Mouse (Mus musculus) CH12F3 (cell line): ENCODE results near the gene Pfn1.

ENCODE experiments used
- in situ Hi-C: fragments of 300-500 bp; cut with MboI; formaldehyde crosslinking; loops from 2 replicates; pipeline ENCODE4 v1.14.3; 2020; ENCODE audit warnings: low sequenced_read_pairs

Pfn1 gene

GRCm38 (mm10) chr11:70654198-70654922, at the start of gene Pfn1:
Pfn1 (minus strand) TSS chr11:70654644.
- in situ Hi-C loops: no loop called here

- in situ Hi-C loops: no loop called here
Observed at GRCm38 (mm10) chr11:70702781-70703180, 48.3 kb upstream of the Pfn1 start.

- in situ Hi-C loops: no loop called here
Observed at GRCm38 (mm10) chr11:70701984-70702733, 47.7 kb upstream of the Pfn1 start.

- in situ Hi-C loops: no loop called here
Observed at GRCm38 (mm10) chr11:70701221-70701955, 46.9 kb upstream of the Pfn1 start.

- in situ Hi-C loops: no loop called here
Observed at GRCm38 (mm10) chr11:70700613-70701012, 46.2 kb upstream of the Pfn1 start.

GRCm38 (mm10) chr11:70699722-70700556, 45.5 kb upstream of the Pfn1 start, which contains the start of the genes Inca1 and Kif1c:
Inca1 (minus strand) TSS chr11:70700155.
Kif1c (plus strand) TSS chr11:70700548.
- in situ Hi-C loops: no loop called here

- in situ Hi-C loops: no loop called here
Observed at GRCm38 (mm10) chr11:70699051-70699450, 44.6 kb upstream of the Pfn1 start.

- in situ Hi-C loops: no loop called here
Observed at GRCm38 (mm10) chr11:70697376-70697775, 42.9 kb upstream of the Pfn1 start.

GRCm38 (mm10) chr11:70693504-70693903, 39.1 kb upstream of the Pfn1 start:
- in situ Hi-C loops: no loop called here

GRCm38 (mm10) chr11:70689578-70689977, 35.1 kb upstream of the Pfn1 start:
- in situ Hi-C loops: no loop called here

- in situ Hi-C loops: no loop called here
Observed at GRCm38 (mm10) chr11:70688372-70688771, 33.9 kb upstream of the Pfn1 start.

GRCm38 (mm10) chr11:70687601-70688199, 33.3 kb upstream of the Pfn1 start, which contains the start of gene Camta2:
Camta2 (minus strand) TSS chr11:70688105.
- in situ Hi-C loops: no loop called here

GRCm38 (mm10) chr11:70686901-70687566, 32.6 kb upstream of the Pfn1 start:
- in situ Hi-C loops: no loop called here

GRCm38 (mm10) chr11:70683640-70684039, 29.2 kb upstream of the Pfn1 start:
- in situ Hi-C loops: no loop called here

- in situ Hi-C loops: no loop called here
Observed at GRCm38 (mm10) chr11:70681897-70682581, 27.6 kb upstream of the Pfn1 start.

- in situ Hi-C loops: no loop called here
Observed at GRCm38 (mm10) chr11:70681170-70681569, 26.7 kb upstream of the Pfn1 start.

GRCm38 (mm10) chr11:70679894-70680293, 25.4 kb upstream of the Pfn1 start:
- in situ Hi-C loops: no loop called here

- in situ Hi-C loops: no loop called here
Observed at GRCm38 (mm10) chr11:70679361-70679760, 24.9 kb upstream of the Pfn1 start.

- in situ Hi-C loops: no loop called here
Observed at GRCm38 (mm10) chr11:70678576-70678975, 24.1 kb upstream of the Pfn1 start.
